Mouse (Mus musculus) thymus, postnatal 14 days (tissue): ENCODE measurements around the gene Crip1.
A peak's percentile ranks its signal among the peaks of the same experiment; 100 is the strongest.

ENCODE experiments used
- DNase-seq: peaks from one replicate; pipeline ENCODE4 v3.0.0; 2021

The Crip1 gene

DNA sequence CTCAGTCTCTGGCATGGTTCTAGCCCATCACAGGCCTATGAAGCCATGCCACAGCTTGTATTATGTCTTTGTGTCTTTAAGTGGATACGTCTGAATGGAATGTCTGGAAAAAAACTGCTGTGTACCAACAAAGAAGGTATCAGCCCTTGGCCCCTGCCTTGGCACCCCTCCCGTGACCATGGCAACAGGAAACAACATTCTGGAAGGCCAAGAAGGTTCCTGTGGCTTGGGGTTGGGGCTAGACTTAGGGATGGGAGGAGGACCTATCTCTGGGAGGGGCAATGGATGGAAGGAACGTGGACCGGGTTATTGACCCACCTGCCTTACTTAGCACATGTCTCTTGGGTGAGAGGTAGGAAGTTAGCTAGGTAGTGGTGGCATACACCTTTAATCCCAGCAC lies 3.2 kb downstream of the Crip1 start:
- no peak for DNase-seq

DNA sequence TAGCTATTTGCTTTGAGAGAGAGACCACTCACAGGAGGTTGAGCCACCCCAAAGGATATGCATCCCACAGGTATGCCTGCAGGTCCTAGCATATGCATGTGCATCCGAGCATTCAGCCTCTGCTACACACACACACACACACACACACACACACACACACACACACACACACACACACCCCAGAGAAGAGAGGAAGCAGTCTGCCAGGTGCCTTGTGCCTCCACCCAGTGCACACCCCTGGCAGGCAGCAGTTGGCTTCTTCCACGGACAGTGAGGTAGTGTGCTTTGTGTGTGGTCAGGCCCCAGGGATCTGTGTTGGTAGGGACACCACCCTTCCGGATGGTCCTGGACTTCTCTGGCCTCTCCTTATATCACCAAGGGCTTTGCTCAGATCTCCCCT lies 3.8 kb downstream of the Crip1 start:
- peak; percentile 44 for DNase-seq

DNA sequence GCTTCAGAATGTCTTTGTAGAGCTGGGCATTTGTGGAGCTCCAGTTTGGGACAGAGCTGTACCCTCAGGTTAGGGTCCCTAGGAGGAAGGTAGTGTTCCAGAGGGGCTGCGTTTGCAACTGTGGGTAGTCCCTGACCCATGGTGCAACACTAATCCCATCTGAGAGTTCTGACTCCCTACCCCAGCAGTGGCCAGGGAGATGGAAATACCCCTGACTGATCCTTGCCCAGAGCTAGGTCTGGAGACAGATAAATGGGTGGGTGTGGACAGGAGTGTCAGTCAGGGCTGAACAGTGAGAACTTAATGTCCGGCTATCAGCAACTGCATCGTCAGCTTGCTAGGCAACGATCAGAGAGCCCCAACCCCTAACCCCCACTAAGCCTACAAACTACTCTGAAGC lies 4.5 kb downstream of the Crip1 start:
- DNase-seq, result no peak

DNA sequence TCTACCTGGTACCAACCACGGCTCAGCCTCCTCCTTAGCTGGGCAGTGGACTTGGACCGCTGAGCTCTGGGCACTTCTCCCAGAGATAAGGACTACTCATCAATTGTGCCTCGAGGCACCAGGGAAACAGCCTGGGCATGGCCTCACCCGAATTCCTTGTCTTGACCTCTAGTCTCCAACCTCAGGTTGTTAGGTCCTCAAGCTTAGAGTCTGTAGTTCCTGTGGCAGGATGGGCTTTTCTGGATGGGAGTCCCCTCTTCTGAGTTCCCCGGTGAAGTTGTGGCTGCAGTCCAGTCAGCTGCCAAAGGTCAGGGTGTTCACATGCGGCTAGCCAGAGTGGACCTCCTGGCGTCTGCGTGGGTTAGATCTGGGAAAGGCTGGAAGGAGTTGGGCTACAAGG lies 4.9 kb downstream of the Crip1 start:
- no peak for DNase-seq

DNA sequence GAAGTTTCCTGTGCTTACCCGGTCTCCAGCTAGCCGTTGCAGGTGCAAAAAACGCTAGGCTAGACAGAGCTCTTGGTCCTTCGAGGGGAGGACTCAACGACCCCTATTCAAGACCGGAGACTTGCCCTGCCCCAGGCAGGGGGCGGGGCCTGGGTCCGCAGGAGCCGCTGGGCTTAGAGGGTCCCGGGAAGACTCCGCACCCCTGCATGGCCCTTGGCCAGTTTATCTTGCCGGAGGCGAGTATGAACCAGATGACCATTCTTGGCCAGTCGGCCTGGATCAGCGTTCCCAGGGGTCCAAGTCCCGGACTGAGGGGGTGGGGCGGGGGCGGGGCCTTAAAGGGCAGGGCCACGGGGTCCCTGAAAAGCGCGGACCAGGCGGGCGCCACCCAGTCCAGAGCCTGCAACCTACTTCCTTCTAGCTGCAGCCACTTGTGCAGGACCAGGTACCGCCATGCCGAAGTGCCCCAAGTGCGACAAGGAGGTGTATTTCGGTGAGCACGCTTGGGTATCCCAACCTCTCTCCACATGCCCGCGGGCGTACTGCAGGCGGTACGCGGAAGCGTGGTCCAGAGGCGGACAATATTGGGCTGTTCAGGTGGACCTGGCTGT lies 5.7 kb downstream of the Crip1 start:
- peak; percentile 57 for DNase-seq

DNA sequence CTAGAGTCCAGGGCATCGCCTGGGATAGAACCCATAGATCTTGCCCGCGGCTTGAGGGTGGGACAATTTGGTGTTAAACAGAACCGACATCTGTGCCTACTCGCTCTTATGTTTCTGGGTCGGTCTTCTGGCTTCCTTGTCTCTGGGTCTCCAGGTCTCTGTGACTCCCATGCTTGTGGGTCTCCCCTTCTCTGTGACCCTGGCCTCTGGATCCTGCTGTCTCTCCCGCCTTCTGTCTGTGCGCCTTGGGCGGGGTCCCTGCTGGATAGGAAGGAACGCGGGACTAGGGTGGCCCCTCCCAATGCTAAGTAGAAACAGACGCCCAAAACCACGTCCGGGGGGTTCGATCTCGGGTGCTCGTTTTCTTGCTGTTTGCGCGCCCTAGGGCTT lies 6.2 kb downstream of the Crip1 start:
- DNase-seq, result peak; percentile 81

DNA sequence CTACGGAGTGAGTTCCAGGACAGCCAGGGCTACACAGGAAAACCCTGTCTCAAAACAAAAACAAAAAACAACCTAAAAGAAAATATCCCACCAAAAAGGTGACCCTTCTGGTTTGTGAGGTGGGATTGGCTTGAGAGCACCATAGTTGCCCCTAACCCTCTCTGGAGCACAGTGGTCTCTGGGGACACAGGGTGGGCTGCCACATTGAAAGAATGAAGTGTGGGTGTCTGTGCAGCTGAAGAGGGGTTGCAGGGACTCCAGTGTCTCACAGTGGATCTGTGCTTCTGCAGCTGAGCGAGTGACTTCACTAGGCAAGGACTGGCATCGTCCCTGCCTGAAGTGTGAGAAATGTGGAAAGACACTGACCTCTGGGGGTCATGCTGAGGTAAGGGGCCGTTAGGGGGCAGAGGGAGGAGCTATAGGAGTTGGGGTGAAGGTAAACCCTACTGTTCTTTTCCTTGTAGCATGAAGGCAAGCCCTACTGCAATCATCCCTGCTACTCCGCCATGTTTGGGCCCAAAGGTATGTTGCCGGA lies 6.9 kb downstream of the Crip1 start:
- DNase-seq, result no peak

DNA sequence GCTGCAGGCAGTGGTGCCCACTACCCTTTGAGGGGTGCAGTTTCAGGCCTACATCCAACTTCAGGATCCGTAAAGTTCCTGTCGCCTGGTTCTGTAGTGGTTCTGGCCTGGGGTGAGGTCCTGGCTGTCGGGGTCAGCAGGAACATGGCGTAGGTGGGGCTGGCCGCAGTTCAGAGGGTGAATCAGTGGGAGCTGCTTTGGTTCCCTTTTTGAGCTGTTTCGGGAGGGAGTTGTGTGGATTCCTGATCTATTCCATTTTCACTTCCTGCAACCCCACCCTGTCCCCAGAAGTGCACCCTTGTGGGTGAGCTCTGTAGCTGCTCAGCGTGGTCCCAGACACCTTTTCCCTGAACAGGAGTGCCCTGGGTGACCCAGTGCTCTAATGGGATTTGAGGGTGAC lies 7.9 kb downstream of the Crip1 start:
- DNase-seq, result peak; percentile 19

DNA sequence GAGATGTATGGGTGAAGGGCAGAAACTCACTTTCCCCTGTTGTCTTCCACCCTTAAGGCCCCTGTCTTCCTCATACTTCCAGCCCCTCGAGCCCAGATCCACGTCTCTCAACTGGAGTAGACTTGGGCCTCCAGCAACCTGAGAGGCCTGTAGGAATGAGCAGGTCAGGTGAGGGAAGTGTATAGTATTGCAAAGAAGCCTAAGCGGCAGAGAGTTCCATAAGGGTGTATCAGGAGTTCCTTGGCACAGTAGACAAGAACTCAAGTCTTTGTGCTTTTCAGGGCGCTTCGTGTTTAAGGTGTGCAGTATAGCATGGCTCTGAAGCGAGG lies 8.6 kb downstream of the Crip1 start:
- DNase-seq, result no peak

DNA sequence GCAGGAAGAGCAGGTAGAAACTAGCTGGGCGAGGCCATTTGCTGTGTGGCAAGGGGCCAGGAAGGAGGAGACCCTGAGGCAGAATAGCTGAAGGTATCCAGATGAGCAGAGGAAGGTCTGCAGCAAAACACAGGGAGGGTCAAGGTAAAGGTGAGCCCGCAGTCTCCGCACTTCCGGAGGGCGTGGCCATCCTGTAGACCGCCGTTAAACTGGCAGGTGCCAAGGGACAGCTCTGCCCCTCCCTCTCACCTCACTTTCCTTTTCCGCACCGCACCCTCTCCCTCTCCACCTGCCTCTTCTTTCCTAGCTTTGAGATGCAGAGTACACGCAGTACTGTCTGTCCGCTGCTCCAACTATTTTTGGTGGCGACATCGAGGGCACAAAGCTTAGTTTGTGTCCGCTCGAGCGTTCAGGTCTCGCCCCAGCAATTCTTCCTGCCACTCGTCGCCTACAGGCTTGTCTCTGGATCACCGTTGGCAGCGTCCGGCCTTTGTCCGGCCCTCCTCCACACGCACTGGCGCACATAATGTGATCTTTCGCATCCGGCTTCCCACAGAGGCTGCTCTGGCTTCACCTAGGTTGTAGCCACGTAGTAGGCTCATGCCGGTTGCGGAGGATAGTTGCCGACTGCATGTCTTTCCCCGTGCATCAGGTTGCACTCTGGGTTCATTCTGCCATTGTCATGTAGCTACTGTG lies 9.1 kb downstream of the Crip1 start:
- DNase-seq, result peak; percentile 77

DNA sequence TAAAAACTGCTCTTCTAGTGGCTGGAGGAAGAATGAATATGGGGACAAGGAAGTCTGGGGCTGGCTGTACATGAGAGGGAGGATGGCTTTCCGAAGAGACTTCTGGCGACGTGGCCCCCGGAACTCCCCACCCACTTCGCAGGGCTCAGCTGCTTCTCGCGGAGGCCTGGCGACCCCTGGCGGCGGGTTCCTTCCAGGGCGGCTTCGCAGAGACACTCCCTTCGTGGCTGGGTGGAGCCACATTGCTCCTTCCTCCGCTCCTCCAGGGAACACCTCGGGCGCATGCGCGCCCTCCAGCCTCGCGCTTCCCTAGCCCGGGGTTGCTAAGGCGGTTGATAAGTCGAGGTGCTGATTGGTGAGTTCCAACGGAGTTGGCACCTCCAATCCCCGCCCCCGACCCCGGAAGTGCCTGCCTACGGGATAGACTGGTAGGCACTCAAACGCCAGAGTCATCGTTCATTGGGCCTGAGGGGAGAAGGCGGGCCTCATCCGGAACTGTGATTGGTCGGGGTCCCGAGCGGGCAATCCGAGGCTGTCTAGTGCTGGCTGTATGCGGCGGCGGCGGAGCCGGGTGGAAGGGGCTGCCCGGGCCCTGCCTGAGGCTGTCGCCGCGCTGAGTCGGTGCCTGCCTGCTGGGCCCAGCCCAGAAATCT lies 9.9 kb downstream of the Crip1 start, which contains the start of gene Tedc1:
Gene Tedc1 (plus strand): TSS at position 535 of the 653 bp plus-strand sequence.
- peak; percentile 100 for DNase-seq

DNA sequence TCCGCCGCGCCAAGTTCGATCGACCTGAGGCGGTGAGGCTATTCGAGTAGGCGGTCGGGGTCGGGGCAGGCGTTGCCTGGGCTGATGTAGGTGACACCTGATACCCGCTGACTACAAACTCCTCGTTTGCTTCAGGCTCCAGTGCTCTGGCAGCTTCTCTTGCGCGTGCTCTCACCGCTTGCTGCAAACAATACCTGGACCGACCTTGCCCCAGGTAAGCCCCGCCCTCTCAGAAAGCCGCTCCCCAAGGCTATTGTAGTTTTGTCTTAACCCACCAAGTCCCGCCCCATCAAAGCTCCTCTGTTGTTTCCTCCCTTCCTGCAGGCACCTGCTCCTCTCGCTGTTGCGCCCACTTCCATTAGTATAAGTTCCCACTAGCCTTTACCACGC lies 10.4 kb downstream of the Crip1 start:
- peak; percentile 76 for DNase-seq

DNA sequence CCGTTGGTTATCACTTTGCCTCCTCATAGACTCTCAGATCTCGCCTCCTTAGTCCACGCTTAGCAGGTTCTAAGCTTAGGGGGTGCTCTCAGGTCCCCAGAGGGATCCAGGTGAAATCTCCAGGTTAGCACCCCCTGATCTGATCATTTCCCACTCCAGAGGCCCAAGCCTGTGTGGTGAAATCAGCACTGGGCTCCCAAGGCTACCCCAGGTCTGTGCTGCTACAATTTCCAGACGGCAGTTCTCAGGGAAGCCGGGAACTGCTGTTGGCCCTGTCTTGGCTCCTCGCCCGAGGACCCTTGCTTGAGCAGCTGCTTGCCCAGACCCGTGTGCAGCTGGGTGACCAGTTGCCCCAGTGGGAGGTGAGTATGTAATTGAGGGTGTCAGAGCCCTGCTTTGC lies 10.9 kb downstream of the Crip1 start:
- DNase-seq, result peak; percentile 21

DNA sequence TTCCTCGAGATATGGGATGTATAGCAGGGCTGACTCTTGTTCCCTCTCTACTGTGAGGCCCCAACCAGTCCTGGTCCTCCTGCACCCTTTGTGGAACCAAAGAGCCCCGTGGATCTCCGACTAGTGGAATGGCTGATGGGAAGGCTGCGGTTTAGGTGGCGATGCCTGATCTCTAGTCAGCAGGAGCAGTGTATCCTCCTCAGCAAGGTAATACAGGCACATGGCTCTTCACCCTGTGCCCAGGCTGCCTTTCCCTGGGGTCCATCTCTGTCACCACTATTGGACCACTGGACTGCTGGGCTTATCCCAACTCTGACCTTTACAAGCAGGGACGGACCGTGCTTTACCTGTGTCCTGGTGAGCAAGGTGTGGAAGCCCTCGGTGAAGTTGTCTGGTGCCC lies 11.4 kb downstream of the Crip1 start:
- no peak for DNase-seq

DNA sequence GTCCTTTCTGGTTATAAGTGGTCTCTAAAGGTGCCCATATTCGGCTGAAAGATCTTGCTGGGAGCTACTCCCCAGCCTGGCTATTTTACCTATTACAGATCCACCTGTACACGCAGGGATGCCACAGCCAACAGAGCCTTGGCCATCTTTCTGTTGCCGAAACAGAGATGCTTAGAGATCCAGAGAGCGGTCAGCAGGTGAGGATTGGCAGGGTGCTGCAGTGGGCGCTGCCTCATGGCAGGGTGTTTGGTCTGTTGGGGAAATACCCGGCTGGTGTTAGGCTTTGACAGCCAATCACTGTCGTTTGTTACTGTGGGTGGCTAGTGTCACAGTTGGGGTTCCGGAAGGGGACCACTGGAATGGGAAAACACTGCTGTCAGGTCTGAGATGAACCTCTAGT lies 11.9 kb downstream of the Crip1 start:
- no peak for DNase-seq

DNA sequence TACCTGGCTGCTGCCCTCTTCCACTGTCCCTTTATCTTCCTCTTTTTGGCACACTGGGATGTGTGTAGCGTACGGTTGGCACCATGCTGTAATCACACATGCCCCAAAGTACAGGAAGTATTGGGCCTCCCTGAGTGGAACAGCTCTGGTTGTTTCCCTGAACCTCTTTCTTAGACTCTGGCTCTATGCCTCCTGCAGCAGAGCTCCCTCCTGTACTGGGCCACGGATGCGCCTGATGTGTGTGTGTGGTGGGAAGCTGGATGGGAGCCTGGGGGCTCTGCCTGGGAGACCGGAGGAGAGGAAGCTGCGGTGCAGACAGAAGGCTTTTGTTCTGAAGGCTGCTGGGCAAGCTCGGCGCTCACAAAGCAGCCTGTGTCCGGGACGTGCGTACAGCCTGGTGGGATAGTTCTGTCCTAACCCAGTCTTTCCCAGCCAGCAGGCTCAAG lies 17.5 kb downstream of the Crip1 start:
- DNase-seq, result no peak

DNA sequence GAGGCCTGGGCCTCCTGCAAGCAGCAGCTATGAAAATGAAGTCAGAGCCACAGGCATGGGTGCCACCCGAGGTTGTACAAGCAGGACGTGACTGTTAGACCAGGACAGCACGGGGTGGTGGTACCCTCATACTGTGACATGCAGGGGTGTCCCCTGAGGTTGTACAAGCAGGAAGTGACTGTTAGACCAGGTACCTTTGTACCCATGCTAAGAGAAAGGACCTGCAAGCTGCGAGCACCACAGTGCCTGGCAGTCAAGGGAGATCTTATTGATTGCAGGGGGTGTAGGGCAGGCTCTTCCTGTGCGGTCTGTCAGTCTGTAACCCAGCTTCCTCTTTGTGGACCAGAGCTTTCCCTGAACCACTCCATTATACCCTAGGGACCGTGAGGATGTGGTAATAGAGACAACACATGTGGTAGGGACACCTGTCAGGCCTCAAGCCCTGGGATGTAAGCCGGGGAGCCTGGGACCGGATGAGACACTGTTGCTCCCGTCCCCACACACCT lies 22.0 kb downstream of the Crip1 start:
- DNase-seq, result peak; percentile 64

DNA sequence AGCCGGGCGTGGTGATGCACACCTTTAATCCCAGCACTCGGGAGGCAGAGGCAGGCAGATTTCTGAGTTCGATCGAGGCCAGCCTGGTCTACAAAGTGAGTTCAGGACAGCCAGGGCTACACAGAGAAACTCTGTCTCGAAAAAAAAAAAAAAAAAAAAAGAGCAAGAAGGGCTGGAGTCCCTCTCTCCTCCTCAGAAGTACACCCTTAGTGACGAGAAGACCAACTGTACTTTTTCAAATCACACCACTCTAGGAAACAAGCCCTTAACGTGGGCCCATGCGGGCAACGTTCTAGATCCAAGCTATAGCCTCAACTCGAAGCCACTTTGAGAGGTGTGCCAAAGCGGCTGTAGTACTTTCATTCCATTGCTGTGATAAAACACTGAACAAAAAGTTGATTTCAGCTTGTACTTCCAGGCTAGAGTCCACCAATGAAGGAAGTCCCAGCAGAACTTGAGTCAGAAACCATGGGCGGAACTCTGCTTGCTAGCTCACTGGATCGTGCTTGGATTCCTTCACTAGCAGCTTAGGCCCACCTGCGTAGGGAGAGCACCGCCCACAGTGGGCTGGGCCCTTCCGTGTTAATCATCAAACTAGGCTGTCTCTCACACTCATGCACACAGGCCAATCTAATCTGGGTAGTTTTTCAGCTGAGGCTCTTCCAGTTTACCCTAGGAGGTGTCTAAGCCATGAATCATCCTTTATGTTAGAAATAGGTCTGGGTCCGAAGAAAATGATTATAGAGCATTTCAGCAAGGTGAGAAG lies 31.0 kb downstream of the Crip1 start:
- DNase-seq, result no peak

DNA sequence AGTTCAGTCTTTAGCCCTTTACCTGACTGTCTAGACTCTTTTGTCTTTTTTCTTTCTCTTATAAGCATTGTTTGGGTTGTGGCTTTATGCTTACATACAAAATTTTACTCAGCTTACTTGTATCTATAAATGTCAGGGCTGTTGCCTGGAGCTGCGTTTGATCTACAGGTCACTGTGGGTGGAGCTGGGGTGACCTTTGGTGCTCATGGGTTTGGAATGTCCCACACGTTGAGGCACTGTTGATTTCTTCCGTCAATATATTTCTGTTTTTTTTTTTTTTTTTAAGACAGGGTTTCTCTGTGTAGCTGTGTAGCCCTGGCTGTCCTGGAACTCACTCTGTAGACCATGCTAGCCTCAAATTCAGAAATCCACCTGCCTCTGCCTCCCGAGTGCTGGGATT lies 34.9 kb downstream of the Crip1 start:
- no peak for DNase-seq

DNA sequence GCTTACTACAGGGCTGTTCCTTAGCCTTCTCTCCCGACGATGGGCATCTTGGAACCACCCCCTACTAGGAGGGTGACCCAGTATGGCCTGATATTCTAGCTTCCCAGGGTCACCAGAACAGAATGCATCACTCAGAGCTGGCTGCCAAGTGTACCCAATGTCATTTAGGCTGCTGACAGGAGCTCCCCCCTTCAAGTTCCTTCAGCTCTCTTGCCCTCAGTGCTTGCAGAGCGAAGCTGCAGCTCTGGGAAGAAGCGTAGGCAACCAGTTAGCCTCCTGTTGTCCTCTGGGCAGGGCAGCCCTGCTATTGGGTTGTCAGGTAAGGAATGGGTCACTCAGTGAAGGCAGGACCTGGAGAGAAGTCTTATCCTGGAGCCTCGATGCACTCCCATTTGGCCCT lies 38.8 kb downstream of the Crip1 start:
- no peak for DNase-seq

DNA sequence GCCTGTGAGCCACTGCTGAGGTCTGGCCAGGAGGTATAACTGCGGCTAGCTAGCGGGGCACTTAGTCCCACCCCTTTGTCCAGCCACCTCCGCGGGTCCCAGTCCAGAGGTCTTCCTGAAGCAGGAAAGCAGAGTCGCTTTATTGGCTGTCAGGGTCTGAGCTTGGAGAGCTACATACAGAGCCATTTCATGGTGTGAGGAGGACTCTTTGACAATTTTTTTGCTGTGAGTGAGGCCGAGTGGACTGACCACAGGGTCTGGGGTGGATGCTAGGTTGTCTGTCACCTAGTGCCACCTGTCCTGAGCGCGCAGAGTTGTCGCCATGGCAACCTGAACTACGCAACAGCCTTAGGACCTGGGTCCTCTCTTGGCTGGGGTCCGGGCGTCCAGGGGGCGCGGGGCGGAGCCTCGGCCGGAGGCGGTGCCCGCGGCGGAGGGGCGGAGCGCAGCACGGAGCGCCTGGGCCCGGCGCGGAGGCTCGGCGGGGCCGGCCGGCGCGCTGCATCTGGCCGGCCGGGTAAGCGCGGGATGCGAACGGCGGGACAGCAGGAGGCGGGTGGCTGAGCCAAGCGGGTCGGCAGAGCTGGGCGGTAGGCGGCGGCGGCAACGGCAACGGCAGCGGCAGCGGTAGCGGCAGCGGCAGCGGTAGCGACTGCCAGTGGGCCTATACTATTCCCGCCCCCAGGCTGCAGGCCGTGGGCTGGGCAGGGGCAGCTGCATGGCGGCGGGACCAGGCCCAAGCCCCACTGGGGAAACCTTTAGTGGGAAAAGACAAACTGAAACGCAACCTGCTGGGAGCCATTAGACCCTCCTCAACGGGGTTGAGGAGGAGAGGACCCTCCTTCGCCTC lies 39.6 kb downstream of the Crip1 start, which contains the start of gene Tmem121:
Gene Tmem121 (plus strand): TSS at position 489 of the 850 bp plus-strand sequence.
- DNase-seq, result peak; percentile 54
